Mouse (Mus musculus) kidney, postnatal 25 days (tissue): Measurements from ENCODE around the gene Ahcyl1.
"Not testable (repeated sequence)": the region's sequence is repeated elsewhere in the genome, so short reads cannot be mapped to it uniquely, and the experiment has no call there.

Experiments used
- DNase-seq, 2 experiments: peaks; one replicate each; pipeline ENCODE4 v3.0.0; 2021; ENCODE audit warnings: mixed read lengths in 2 of 2

The Ahcyl1 gene

DNA sequence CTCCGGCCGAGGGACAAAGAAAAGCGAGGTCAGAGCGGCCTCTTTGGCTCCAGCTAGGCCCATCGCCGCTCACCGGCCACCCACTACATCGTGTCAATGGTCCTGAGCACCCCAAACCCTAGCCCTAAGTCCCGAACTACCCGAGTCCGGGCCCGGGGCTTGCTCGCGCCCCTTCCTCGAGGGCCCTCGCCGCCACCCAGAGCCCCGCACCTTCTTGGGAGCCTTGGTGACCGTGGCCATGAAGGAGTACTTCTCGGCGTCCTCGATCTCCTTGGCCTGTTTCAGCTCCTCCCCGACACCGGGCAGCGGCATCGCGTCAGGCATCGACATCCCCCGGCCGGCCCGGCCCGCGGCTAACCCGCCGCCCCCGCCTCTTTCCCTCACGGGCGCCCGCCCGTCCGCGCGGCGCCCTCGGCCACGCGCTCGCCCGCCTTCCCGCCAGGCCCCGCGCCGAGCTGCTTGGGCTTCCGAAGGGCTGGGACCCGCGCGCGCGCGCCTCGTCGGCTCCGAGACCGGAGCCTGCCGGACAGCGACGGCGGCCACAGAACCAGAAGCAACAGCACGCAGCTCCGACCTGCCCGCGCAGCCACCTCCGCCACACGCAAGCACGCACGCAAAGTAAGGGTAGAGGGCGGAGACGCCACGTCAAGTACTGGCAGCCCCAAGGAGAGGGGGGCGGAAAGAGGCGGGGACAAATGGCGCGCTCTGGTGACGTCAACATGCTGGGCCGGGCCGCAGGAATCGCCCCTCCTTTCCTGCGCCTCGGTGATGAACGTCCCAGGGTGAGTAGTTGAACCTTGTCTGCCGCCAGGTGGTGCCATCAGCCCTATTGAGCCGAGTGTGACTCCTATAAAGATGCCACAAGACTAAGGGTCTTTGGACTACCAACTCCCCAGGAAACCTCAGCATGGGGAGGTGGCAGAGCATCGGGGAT lies at the start of gene Ahcyl1:
Ahcyl1 (minus strand) TSS at position 613 of the 934 bp plus-strand sequence.
- DNase-seq, result peak; percentile 99

- no peak for DNase-seq
These were observed 49.7 kb upstream of the Ahcyl1 start for GRCm38 (mm10) chr3:107746026-107746425.

GRCm38 (mm10) chr3:107743650-107744049 lies 47.3 kb upstream of the Ahcyl1 start:
- peak; percentile 43 to 65 for DNase-seq

GRCm38 (mm10) chr3:107743107-107743506 lies 46.7 kb upstream of the Ahcyl1 start:
- peak; percentile 64 to 70 for DNase-seq

DNA sequence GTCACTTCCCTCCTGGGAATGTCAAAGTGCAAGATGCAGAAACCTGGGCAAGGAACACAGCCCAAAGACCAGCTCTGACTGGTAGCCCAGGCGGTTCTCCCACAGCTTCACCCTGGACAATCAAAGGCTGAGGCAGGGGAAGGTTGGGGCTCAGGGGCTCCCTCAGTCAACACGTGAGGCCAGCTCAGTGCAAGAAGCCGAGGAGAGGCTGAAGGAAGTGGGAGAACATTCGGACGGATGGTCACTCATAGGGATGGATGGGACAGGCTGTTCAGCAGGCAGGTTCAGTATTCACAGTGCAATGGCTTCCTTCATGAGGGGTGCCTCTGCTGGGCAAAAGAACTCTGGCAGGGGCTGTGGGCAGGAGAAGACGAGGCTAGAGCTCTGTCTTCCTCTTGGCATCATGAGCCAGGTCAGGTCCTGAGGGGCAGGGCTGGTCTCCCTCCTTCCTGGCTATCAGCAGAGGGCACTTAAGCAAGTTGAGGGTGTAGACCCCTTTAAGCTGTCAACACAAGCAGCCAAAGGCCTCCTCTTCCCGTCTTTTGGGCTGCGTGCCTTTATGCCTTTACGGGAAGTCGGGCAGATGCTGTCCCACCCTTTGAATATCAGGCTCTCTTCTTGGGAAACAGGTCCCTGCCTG lies 45.8 kb upstream of the Ahcyl1 start:
- DNase-seq, result no peak

DNA sequence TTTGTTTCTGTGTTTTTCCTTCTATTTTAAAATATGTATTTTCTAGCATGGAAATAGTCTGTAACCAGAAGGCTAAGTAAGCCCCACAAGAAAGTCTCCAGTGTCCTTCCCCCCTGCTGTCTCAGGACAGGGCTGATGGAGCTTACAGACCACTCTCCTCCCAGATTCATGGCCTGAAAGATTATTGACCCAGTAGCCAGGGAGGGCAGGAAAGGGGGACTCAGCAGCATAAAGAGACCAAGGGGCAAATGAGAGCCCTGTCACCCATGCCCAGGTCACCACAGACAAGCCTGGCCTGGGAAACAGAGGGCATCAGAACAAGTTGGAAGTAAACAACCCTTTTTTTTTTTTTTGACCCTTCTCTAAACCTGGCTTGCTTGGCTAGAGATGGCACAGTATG lies 45.0 kb upstream of the Ahcyl1 start:
- no peak for DNase-seq

DNA sequence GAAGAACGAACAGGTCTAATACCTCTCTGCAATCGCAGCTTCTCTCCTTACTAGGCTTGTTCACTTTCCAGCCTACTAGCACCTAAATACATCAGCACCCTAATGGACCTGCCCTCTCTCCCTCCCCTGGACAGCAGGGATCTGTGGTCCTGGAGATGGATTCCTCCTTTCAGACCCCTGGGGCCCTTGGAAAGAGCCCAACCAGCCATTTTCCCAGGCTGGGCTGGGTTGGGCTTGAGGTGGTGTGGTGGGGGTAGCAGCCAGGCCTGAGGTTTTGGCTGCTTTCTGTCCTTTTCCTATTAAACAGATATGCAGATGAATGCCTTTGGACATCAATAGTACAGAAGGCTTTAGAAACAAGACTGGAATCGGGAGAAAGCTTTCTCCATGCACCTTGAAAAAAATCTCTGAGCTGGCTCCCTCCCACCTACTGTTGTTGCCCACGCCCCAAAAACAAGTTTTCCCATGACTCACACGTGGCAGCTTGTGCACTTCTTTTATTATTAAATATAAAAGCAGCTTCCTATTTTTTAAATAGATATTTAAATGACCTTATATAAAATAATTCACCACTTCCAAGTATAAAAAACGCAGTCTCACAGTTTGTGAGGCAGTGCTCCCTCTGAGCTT lies 44.3 kb upstream of the Ahcyl1 start:
- DNase-seq, result peak; percentile 61 to 83

DNA sequence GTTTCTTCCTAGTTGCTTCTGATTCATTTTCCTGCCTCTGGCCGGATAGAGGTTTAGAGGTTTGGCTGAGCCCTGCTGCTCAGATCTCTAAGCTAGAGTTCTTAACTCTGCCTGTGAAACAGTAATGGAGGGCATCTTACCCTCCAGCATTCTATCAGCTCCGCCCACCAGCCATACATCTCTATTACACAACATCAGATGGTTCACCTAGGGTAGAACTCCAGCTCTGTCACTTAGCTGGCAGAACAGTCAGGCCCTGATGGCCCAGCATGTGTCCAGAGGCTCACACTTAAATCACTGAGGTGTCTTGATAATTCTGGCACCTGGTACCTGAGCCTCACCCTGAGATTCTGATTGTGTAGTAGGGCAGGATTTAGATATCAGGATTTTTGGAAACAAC lies 43.6 kb upstream of the Ahcyl1 start:
- no peak for DNase-seq

DNA sequence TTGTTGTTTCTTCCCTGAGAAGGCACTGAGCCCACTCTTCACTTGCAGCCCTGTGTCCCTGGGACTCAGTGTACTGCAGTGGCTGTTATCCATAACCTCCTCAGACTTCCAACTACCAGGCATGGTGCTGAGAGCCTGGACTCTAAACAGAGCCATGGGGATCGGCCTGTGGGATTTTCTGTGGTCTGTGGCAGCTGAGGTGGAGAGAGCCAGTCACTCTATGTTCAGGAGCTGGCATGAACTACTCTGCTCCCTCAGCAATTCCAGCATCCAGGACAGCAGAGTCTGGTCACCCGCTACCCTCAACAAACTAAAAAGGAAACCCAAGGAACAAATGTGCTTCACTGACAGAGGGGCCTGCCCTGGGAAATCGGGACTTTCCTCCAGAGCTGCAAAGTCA lies 43.1 kb upstream of the Ahcyl1 start:
- DNase-seq, result no peak

GRCm38 (mm10) chr3:107738620-107739019 lies 42.3 kb upstream of the Ahcyl1 start:
- no peak for DNase-seq

- no peak for DNase-seq
These were observed 41.3 kb upstream of the Ahcyl1 start for GRCm38 (mm10) chr3:107737609-107738190.

- DNase-seq, result not testable (repeated sequence)
These were observed 39.3 kb upstream of the Ahcyl1 start for GRCm38 (mm10) chr3:107735620-107736019.

- DNase-seq, result no peak
These were observed 37.0 kb upstream of the Ahcyl1 start for GRCm38 (mm10) chr3:107733329-107733728.

DNA sequence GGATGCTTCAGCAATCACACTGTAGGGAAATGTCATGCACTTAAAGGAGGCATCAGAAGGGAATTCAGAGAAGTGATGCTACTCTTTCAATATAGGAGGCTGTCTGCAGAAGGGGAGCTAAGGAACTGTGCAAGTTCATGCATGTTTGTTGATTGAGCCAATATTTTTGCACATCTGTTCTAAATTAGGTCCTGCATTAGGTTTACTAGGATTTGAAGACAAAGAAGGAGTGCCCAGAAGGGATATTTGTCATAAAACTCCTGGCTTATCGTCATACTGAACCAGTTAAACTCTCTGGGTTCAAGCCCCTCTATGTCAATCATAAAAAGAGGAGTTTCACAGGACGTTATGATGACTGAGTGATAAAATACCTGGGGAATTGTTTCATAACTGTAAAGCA lies 33.9 kb upstream of the Ahcyl1 start:
- DNase-seq, result no peak

DNA sequence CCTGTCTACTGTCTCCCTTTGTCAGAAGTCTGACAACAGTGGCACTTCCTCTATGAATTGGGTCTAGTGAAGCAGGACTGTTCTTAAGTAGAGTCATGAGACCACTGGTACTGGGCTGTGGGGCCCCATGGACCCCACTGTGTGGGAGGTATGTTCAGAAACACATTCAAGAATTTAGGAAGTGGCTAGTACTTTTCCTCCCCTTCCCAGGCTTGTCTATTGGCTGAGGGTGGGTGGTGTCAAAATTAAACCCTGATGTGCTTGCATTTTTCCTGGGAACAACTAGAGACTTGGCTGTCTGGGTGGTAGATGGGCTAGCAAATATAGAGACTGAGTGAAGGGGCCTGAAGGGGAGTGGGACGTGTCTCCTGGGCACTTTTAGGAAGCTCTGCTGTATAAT lies 32.1 kb upstream of the Ahcyl1 start:
- DNase-seq, result no peak

- no peak for DNase-seq
These were observed 19.6 kb upstream of the Ahcyl1 start for GRCm38 (mm10) chr3:107715971-107716370.

- DNase-seq, result no peak
These were observed 18.0 kb upstream of the Ahcyl1 start for GRCm38 (mm10) chr3:107714276-107714933.

GRCm38 (mm10) chr3:107712081-107712480 lies 15.7 kb upstream of the Ahcyl1 start:
- DNase-seq, result no peak

DNA sequence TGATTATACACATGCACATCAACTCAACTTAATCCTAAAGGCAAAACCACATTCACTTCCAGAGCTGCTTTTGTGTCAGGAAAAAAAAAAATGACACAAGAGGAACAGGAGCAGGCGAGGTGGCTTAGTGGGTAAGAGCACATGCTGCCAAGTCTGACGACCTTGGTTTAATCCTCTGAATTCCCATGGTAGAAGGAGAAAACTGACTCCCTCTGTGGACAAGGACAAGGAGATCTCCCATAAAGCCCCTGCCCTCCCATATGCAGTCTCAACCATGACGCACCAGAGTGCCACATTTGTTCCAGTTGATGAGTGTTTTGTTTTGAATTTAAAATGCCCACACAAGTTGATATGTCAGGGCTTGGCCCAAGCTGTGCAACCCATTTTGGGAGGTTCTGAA lies 12.8 kb upstream of the Ahcyl1 start:
- DNase-seq, result no peak

GRCm38 (mm10) chr3:107707239-107707638 lies 10.9 kb upstream of the Ahcyl1 start:
- no peak for DNase-seq

GRCm38 (mm10) chr3:107706164-107706563 lies 9.8 kb upstream of the Ahcyl1 start:
- no peak for DNase-seq

GRCm38 (mm10) chr3:107704371-107704705 lies 8.0 kb upstream of the Ahcyl1 start:
- no peak for DNase-seq
